Mouse (Mus musculus) hindbrain, embryonic 14.5 days (tissue): ENCODE measurements around the gene Tm9sf2. TPM values are rescaled to one million over a fixed set of nuclear protein-coding genes. Genes with fewer than 3 reads are reported as not detected.
"Not testable (repeated sequence)": the region's sequence is repeated elsewhere in the genome, so short reads cannot be mapped to it uniquely, and the experiment has no call there.

Experiments
- ATAC-seq: fragments of 200-750 bp; cut with Nextera tagmentation; 2 replicates; pipeline ENCODE4 v1.8.0; 2017; ENCODE audit warnings: moderate number of reproducible peaks, mild to moderate bottlenecking, moderate TSS enrichment, moderate library complexity; ENCODE audit not compliant: low FRiP score
- DNase-seq: peaks from one replicate; pipeline ENCODE4 v3.0.0-alpha.2; 2015; ENCODE audit warnings: low spot score
- H3K27ac ChIP-seq: fragments of 300-500 bp; sonication (generic); 2 replicates; pipeline ENCODE4 v1.5.1; 2014; ENCODE audit warnings: mild to moderate bottlenecking, moderate library complexity
- H3K27me3 ChIP-seq: fragments of 300-500 bp; sonication (generic); 2 replicates; pipeline ENCODE4 v1.6.1; 2014; ENCODE audit warnings: mild to moderate bottlenecking, low read length, mixed read lengths; ENCODE audit not compliant: control insufficient read depth, insufficient read depth
- H3K36me3 ChIP-seq: fragments of 300-500 bp; sonication (generic); replicated peaks from 2 replicates; pipeline ENCODE4 v1.6.1; 2014; ENCODE audit not compliant: control insufficient read depth, insufficient read depth
- H3K4me1 ChIP-seq: fragments of 300-500 bp; sonication (generic); replicated peaks from 2 replicates; pipeline ENCODE4 v1.6.1; 2014; ENCODE audit warnings: antibody characterized with exemption, low read length, mixed read lengths; ENCODE audit not compliant: control insufficient read depth, insufficient read depth
- H3K4me2 ChIP-seq: fragments of 300-500 bp; sonication (generic); replicated peaks from 2 replicates; pipeline ENCODE4 v1.6.1; 2014; ENCODE audit warnings: mild to moderate bottlenecking, moderate library complexity
- H3K4me3 ChIP-seq: fragments of 300-500 bp; sonication (generic); replicated peaks from 2 replicates; pipeline ENCODE4 v1.5.1; 2014; ENCODE audit warnings: mild to moderate bottlenecking, low read length
- H3K9ac ChIP-seq: fragments of 300-500 bp; sonication (generic); 2 replicates; pipeline ENCODE4 v1.6.1; 2014
- H3K9me3 ChIP-seq: fragments of 300-500 bp; sonication (generic); 2 replicates; pipeline ENCODE4 v1.6.1; 2016; ENCODE audit warnings: low read length; ENCODE audit not compliant: control insufficient read depth
- WGBS: fragments of 180-500 bp; shearing (Covaris S2); extraction: QIAGEN DNeasy Blood & Tissue Kit; methylation state at CpG from one replicate; pipeline ENCODE4 v1.1.7; 2014; 5-methylcytosine and 5-hydroxymethylcytosine counted together
- polyA plus RNA-seq: library from polyadenylated mRNA; unstranded; fragments of >200 nt; fragmentation: Nextera tagmentation; extraction: Ambion mirVana; gene quantifications from 2 replicates; pipeline ENCODE4 v1.2.1, GENCODE M21; 2014

Tm9sf2 gene
- polyA plus RNA-seq, 1 experiment from 2014 or later, result 124 TPM

DNA sequence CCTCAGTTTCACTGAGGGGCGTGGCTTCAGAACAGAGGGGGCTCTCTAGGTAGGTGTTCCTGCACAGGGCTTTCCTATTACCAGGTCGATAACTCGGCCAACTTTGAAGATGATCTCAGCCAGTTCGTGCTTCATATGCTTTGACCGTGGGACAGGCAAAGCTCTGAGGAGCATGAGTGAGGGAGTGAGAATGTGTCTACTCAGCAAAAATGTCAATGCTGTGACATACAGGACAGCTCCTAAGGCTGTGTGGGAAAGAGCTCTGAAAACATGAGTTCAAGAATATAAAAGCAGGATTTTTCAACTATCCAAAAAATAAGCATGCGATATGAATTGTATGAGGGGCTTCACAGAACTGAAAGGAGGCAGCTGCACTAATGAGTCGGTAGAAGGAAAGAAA, 23.3 kb upstream of the Tm9sf2 start:
- no peak for ATAC-seq
- Histone ChIP-seq H3K9ac (no peak overlapping the region), H3K36me3 (no peaks in the 10 kb centered on the region), H3K27me3 (no peaks in the 10 kb centered on the region), H3K27ac (no peak overlapping the region), H3K9me3 (no peaks in the 10 kb centered on the region), H3K4me1 (no peaks in the 10 kb centered on the region), H3K4me2 (no peak overlapping the region), H3K4me3 (no peak overlapping the region)
- DNase-seq, result no peak
- WGBS, result 82% methylated on average over 7 of the region's 7 CpGs

DNA sequence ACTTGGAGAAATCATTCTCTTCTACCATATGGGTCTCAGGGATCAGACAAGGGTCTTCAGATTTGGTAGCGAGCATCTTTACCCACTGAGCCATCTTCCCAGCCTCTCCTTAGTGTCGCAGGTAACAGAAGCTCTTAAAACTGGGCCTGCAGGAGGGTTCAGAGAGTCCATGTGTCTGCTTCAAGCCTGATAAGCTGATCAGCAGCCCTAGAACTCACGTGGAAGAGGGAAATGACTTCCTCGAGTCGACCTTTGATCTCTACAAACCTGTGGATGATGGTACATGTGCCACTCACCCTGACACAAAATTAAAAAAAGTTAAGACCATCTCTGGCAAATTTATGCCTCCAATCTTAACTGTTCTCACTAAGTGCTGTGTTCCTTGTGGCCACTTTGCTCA, 18.9 kb upstream of the Tm9sf2 start:
- Histone ChIP-seq H3K4me2 (no peak overlapping the region), H3K27ac (no peak overlapping the region), H3K36me3 (no peaks in the 10 kb centered on the region), H3K9ac (no peak overlapping the region), H3K4me3 (no peak overlapping the region), H3K27me3 (no peaks in the 10 kb centered on the region), H3K4me1 (no peaks in the 10 kb centered on the region), H3K9me3 (no peaks in the 10 kb centered on the region)
- DNase-seq (no peak), ATAC-seq (no peak)
- WGBS, result 82% methylated on average over 5 of the region's 5 CpGs

DNA sequence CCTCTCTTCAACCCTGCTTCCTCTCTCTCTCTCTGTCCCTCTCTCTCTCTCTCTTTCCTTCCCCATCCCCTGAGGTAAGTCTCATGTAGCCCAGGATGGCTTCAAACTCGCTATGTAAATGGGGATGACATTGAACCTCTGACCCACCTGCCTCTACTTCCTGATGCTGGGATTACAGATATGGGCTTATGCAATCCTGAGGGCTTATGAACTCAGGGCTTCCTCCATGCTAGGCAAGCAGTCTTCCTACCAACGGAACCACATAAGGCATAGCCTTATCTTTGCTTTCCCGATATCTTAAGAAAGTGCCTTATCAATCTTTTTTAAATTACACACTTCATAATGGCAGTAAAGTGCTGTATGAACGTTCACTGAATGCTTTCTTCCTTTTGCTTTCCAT, 14.5 kb upstream of the Tm9sf2 start:
- Histone ChIP-seq H3K4me3 (no peak overlapping the region), H3K36me3 (no peaks in the 10 kb centered on the region), H3K27me3 (no peaks in the 10 kb centered on the region), H3K9ac (no peak overlapping the region), H3K4me1 (no peaks in the 10 kb centered on the region), H3K27ac (no peak overlapping the region), H3K9me3 (no peaks in the 10 kb centered on the region), H3K4me2 (no peak overlapping the region)
- no peak for ATAC-seq
- DNase-seq, result no peak
- 89% methylated on average over 4 of the region's 4 CpGs for WGBS

DNA sequence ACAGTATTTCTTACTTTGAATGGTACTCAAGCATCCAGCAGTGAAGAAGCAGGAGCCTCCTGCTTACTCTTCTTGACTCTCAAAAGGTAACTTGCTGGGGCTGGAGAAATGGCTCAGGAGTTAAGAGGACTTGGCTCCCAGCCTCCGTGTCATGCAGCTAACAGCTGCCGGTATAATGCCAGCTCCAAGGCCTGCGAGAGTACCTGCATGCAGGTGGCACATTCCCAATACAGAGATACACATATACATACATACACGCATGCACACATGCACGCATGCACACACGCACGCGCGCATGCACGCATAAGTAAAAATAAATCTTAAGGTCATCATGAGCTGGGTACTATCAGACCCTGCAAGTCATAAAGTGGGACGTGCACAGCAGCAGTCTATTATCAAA, 10.5 kb upstream of the Tm9sf2 start:
- no peak overlapping the region for H3K27ac ChIP-seq
- DNase-seq (no peak), ATAC-seq (no peak)
- no peaks in the 10 kb centered on the region for H3K9me3 ChIP-seq
- H3K4me3 ChIP-seq, result no peak overlapping the region
- no peak overlapping the region for H3K4me2 ChIP-seq
- no peaks in the 10 kb centered on the region for H3K27me3 ChIP-seq
- 98% methylated on average over 11 of the region's 11 CpGs for WGBS
- no peaks in the 10 kb centered on the region for H3K4me1 ChIP-seq
- no peaks in the 10 kb centered on the region for H3K36me3 ChIP-seq
- H3K9ac ChIP-seq, result no peak overlapping the region

DNA sequence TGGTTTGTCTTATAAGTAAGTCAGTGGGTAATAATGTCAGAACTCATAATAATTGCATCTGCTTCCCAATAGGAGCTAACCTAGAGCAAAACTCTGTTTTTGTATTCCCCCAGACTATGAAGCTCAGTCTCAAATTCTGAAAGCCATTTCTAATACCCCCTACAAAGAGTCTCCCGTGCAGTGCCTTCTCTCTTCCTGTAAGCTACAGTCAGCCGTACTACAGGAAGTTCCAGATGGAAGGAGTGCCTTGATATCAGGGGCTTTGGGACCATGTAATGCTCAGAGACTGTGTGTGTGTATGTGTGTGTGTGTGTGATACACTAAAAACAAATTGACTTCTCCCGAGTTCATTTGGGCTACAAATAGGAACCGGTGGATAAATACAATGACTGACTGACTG, 7.3 kb upstream of the Tm9sf2 start:
- Histone ChIP-seq H3K4me2 (no peak overlapping the region), H3K27ac (no peak overlapping the region), H3K36me3 (no peaks in the 10 kb centered on the region), H3K9ac (no peak overlapping the region), H3K4me3 (no peak overlapping the region), H3K9me3 (no peaks in the 10 kb centered on the region), H3K27me3 (no peaks in the 10 kb centered on the region), H3K4me1 (peaks cover 3% of the 10 kb centered on the region; the same call in 1 of the 2 replicates)
- DNase-seq (no peak), ATAC-seq (no peak)
- 91% methylated on average over 4 of the region's 4 CpGs for WGBS

DNA sequence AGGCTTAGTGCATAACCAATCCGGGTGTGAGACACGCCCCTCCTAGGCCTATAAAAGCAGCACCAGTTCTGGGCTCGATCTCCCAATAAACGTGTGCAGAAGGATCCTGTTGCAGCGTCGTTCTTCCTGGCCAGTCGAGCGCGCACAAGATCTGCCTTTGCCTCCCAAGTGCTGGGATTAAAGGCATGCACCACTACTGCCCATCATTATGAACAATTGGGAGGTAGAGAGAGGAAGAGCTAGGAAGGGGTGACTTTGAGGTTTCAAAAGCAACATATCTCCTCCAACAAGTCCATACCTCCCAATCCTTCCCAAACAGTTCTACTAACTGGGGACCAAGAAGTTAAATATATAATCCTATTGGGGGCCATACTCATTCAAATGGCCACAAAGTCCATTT, 4.9 kb upstream of the Tm9sf2 start:
- H3K36me3 ChIP-seq, H3K27me3 ChIP-seq, H3K4me3 ChIP-seq, H3K9me3 ChIP-seq, H3K9ac ChIP-seq, ATAC-seq, H3K27ac ChIP-seq, DNase-seq, H3K4me2 ChIP-seq: not testable (repeated sequence)
- whole genome bisulfite sequencing, result 91% methylated on average over 9 of the region's 9 CpGs
- peaks cover 10% of the 10 kb centered on the region for H3K4me1 ChIP-seq

DNA sequence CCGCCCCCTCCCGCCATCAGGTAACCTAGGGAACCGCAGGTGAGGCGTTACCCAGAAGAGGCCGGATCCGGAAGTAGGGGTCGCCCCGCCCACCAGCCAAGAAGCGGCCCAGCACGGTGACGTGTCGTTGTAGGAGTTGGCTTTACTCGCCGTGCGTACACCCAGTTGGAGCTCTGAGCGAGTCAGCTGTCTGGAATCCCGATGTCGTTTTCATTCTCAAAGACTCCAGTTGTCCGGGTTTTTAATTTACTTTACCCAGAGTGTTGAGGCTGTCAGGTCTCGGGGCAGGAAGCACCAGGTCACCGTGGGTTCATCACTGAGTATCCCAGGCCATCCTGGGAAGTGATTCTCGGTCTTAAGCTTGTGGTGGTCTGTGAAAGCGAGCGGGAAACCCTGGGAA, 2.0 kb upstream of the Tm9sf2 start:
- Histone ChIP-seq H3K27me3 (no peaks in the 10 kb centered on the region), H3K9me3 (no peaks in the 10 kb centered on the region), H3K9ac (peak overlapping the region; percentile 67), H3K4me1 (peaks cover 30% of the 10 kb centered on the region), H3K4me3 (peak overlapping the region; percentile 44), H3K36me3 (no peaks in the 10 kb centered on the region), H3K4me2 (peak overlapping the region; percentile 88), H3K27ac (peak overlapping the region; percentile 91)
- under 1% methylated on average over 24 of the region's 24 CpGs for WGBS
- DNase-seq, result peak; percentile 89
- ATAC-seq, result peak; percentile 94

DNA sequence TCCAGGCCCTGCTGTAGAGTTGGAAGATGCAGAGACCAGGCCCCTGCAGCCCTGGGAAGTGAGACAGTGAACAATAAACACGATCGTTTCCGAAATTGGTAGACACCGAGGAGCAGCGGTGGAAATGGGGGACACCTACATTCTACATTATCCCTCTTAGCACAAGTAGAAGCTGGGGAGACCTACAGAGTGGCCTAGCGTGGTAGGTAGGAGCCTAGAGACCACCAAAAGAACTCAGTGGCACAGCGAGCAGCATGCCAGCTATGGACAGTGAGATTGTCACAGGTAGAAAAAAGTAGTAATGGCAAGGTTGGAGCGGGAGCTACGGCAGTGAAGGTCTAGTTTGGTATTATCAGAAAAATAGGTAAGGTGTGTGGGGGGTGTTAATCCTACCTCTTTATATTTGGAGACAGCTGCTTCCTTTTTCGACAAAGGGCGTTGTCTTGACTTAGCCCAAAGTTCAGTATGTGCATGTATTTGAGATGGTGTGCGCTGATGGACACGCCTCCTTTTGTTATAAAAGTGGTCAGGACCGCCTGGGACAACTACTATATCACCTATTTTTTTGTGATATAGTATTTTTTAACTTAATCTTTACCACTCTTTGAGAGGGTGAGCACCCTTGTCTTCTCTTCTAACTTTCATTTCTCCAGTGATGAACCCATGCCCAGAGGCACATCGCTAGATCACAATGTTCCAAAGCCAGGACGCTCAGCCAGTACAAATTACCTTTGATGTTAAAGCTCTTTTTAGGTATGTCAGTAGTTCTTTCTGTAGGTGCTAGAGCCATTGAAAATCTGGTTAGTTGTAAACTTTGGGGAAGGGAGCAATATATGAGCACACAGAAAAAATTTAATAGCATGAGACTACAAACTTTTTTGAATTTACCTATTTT, 1.2 kb upstream of the Tm9sf2 start:
- H3K4me2 ChIP-seq, result peak overlapping the region; percentile 88
- no peaks in the 10 kb centered on the region for H3K27me3 ChIP-seq
- H3K27ac ChIP-seq, result peak overlapping the region; percentile 91
- peak overlapping the region; percentile 44 for H3K4me3 ChIP-seq
- H3K9ac ChIP-seq, result peak overlapping the region; percentile 67
- no peak for ATAC-seq
- peaks cover 30% of the 10 kb centered on the region for H3K4me1 ChIP-seq
- no peak for DNase-seq
- no peaks in the 10 kb centered on the region for H3K9me3 ChIP-seq
- WGBS, result 74% methylated on average over 16 of the region's 16 CpGs
- 0 out of 2 replicates have a peak, but pooled peaks cover 1% of the 10 kb centered on the region for H3K36me3 ChIP-seq

DNA sequence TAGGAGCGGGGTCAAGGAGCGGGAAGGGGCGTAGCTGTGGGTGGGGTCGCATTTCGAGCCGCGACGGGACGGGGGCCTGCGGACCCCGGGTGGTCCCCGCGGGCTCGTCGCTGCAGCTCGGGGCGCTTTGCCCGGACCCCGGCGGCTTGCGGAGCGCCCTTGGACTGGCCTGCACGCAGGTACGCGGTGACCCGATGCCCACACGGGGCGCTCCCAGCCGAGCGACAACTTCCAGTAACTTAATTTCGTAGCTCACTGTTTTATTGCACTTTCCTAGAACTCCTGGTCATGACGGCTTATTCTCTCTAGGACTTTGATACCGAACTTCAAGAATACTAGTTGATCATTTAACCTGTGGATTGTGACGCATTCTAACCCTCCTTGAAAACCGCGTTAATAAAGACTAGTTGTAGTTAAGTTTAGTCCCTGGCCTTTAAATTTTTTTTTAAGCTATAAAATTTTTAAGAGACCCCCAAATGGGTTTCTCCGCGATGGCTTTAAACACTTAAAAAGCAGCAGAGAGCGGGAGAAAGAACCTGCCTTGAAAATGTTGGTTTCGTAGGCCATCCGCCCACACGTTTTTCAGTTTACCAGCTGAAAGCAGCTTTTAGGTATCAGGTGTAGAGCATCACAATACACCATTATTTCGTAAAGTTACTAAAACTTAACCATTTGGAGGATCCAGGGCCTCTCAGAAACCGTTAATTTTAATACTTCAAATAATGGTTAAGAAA, 810 bp downstream of the Tm9sf2 start:
- H3K4me1 ChIP-seq, result peaks cover 30% of the 10 kb centered on the region
- ATAC-seq (no peak), DNase-seq (no peak)
- no peaks in the 10 kb centered on the region for H3K9me3 ChIP-seq
- 6% methylated on average over 43 of the region's 44 CpGs for WGBS
- H3K9ac ChIP-seq, result peak overlapping the region; percentile 96
- H3K27ac ChIP-seq, result peak overlapping the region; percentile 87
- peaks cover 13% of the 10 kb centered on the region; the same call in 1 of the 2 replicates for H3K36me3 ChIP-seq
- no peaks in the 10 kb centered on the region for H3K27me3 ChIP-seq
- peak overlapping the region; percentile 100 for H3K4me3 ChIP-seq
- peak overlapping the region; percentile 88 for H3K4me2 ChIP-seq
